Mouse (Mus musculus) intestine, embryonic 16.5 days (tissue): Measurements from ENCODE around the gene Pcif1. TPM values are rescaled to one million over a fixed set of nuclear protein-coding genes. Genes with fewer than 3 reads are reported as not detected.
"Not testable (repeated sequence)": the region's sequence is repeated elsewhere in the genome, so short reads cannot be mapped to it uniquely, and the experiment has no call there.

Experiments
- ATAC-seq: fragments of 200-750 bp; cut with Nextera tagmentation; 2 replicates; pipeline ENCODE4 v1.8.0; 2017; ENCODE audit warnings: moderate TSS enrichment, moderate library complexity
- H3K27ac ChIP-seq: fragments of 300-500 bp; sonication (generic); 2 replicates; pipeline ENCODE4 v1.5.1; 2014; ENCODE audit warnings: mild to moderate bottlenecking, low read length
- H3K27me3 ChIP-seq: fragments of 300-500 bp; sonication (generic); replicated peaks from 2 replicates; pipeline ENCODE4 v1.6.1; 2014; ENCODE audit warnings: low read length, control low read depth, mixed read lengths; ENCODE audit not compliant: control insufficient read depth, insufficient read depth
- H3K36me3 ChIP-seq: fragments of 300-500 bp; sonication (generic); 2 replicates; pipeline ENCODE4 v1.6.1; 2014; ENCODE audit warnings: low read length, control low read depth; ENCODE audit not compliant: control insufficient read depth, insufficient read depth
- H3K4me1 ChIP-seq: fragments of 300-500 bp; sonication (generic); 2 replicates; pipeline ENCODE4 v1.6.1; 2014; ENCODE audit warnings: low read length, control low read depth, mixed read lengths; ENCODE audit not compliant: control insufficient read depth, insufficient read depth
- H3K4me2 ChIP-seq: fragments of 300-500 bp; sonication (generic); 2 replicates; pipeline ENCODE4 v1.6.1; 2014; ENCODE audit warnings: low read depth, low read length, control low read depth
- H3K4me3 ChIP-seq: fragments of 300-500 bp; sonication (generic); 2 replicates; pipeline ENCODE4 v1.5.1; 2014; ENCODE audit warnings: mild to moderate bottlenecking, low read length
- H3K9ac ChIP-seq: fragments of 300-500 bp; sonication (generic); 2 replicates; pipeline ENCODE4 v1.6.1; 2014; ENCODE audit warnings: low read depth, low read length
- H3K9me3 ChIP-seq: fragments of 300-500 bp; sonication (generic); 2 replicates; pipeline ENCODE4 v1.6.1; 2016; ENCODE audit warnings: low read length, control low read depth; ENCODE audit not compliant: control insufficient read depth
- WGBS: fragments of 180-500 bp; shearing (Covaris S2); extraction: QIAGEN DNeasy Blood & Tissue Kit; methylation state at CpG from one replicate; pipeline ENCODE4 v1.1.7; 2014; 5-methylcytosine and 5-hydroxymethylcytosine counted together
- polyA plus RNA-seq: library from polyadenylated mRNA; unstranded; fragments of >200 nt; fragmentation: Nextera tagmentation; extraction: Ambion mirVana; gene quantifications from 2 replicates; pipeline ENCODE4 v1.2.1, GENCODE M21; 2015

Pcif1 gene
- polyA plus RNA-seq, 1 experiment from 2014 or later = 64.0 TPM

DNA sequence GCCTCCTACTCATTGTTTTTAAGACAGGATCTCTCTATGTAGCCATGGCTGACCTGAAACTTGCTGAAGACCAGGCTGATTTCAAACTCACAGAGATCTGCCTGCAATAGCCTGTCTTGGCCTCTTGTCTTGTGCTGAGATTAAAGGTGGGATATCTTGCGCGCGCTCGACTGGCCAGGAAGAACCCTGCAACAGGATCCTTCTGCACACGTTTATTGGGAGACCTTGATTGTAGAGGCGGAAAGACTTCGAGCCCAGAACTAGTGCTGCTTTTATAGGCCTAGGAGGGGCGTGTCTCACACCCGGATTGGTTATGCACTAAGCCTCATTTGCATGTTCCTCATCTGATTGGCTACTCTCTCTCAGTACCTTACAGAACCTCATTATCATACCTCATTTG, 15.7 kb upstream of the Pcif1 start:
- peaks cover 30% of the 10 kb centered on the region for H3K4me1 ChIP-seq
- not testable (repeated sequence) for H3K27me3 ChIP-seq, H3K9ac ChIP-seq, H3K4me3 ChIP-seq, H3K9me3 ChIP-seq, H3K4me2 ChIP-seq, H3K36me3 ChIP-seq, ATAC-seq, H3K27ac ChIP-seq
- WGBS = 90% methylated on average over 7 of the region's 9 CpGs

DNA sequence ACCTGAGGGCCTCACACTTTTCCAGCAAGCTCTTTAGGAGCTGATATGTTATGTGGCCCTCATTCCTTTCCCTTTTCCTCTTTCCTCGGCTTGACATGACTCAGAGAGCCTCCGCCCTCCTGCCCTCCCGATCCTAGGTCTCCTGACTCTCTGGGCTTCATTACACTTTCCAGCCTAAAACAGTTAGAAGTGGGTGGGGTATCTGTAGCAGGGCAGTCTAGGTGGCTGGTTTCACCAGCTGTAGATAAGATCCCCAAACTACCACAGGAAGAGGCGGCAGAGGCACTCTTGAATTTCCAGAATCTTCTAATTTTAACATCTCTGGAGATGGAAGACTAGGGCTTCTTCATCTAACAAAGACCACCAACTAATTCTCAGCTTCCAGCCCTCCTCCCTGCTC, 14.5 kb upstream of the Pcif1 start:
- Histone ChIP-seq H3K4me1 (peaks cover 24% of the 10 kb centered on the region), H3K27me3 (no peaks in the 10 kb centered on the region), H3K27ac (no peak overlapping the region), H3K4me3 (no peak overlapping the region), H3K36me3 (no peaks in the 10 kb centered on the region), H3K9me3 (no peaks in the 10 kb centered on the region), H3K9ac (no peak overlapping the region), H3K4me2 (no peak overlapping the region)
- ATAC-seq = no peak
- 69% methylated on average over 4 of the region's 4 CpGs for WGBS

DNA sequence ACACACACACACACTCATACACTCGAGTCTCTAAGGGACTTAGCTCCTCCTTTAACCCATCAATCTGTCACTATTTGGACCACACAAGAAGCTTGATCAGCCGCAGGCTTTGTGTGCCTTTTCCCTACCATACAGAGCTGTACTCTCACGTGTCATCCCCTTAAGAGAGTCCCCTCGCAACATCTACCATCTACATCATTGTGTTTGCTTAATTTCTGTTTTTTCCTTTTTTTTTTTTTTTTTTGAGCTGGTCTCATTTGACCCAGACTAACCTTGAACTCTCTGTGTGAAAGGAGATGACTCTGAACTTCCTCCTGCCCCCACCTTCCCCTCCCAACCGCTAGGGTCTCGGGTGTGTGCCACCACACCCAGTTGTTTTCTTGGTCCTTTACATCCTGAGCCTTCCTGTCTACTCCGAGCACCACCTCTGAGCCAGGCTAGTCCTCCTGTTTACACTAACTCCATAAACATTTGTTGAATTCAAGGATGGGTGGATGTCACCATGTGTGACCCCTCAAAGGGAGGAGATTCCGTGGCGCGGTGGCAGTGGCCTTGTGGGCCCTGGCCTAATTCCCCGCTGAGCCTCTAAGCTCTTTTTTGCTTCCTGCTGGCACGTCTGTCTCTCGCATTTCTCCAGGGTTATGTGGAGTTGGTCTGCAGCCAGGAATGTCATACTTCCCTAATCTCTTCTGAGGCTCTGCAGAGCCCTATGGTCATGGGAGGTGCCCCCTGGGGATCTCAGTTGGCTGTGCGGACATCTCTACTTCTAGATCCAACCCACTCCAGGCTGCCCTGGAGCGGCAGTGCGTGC, 12.2 kb upstream of the Pcif1 start:
- Histone ChIP-seq H3K9me3 (no peaks in the 10 kb centered on the region), H3K4me2 (no peak overlapping the region), H3K27ac (peak overlapping the region; percentile 65), H3K4me3 (no peak overlapping the region), H3K27me3 (no peaks in the 10 kb centered on the region), H3K9ac (no peak overlapping the region), H3K36me3 (no peaks in the 10 kb centered on the region), H3K4me1 (peaks cover 15% of the 10 kb centered on the region)
- peak; percentile 37 for ATAC-seq
- WGBS = 32% methylated on average over 16 of the region's 16 CpGs

DNA sequence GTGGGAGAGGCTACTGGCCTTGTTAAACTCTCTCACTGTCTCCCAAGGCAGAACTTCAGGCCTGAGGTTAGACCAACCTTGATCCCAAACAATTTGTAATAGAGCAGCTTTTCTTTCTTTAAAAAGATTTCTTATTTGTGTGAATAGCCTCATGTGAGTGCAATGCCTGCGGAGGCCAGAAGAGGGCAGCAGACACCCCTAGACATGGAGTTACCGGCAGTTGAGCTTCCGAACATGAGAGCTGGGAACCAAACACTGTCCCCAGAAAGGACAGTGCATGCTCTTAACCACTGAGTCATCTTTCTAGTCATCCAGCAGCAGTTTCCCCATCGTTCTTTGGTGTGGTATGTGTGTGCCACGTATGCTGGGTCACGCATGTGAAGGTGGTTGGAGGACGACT, 11.5 kb upstream of the Pcif1 start:
- Histone ChIP-seq H3K9ac (no peak overlapping the region), H3K4me1 (peaks cover 12% of the 10 kb centered on the region), H3K36me3 (no peaks in the 10 kb centered on the region), H3K9me3 (no peaks in the 10 kb centered on the region), H3K4me3 (no peak overlapping the region), H3K27me3 (no peaks in the 10 kb centered on the region), H3K27ac (peak overlapping the region; percentile 65), H3K4me2 (no peak overlapping the region)
- WGBS = 93% methylated on average over 7 of the region's 7 CpGs
- ATAC-seq = no peak

DNA sequence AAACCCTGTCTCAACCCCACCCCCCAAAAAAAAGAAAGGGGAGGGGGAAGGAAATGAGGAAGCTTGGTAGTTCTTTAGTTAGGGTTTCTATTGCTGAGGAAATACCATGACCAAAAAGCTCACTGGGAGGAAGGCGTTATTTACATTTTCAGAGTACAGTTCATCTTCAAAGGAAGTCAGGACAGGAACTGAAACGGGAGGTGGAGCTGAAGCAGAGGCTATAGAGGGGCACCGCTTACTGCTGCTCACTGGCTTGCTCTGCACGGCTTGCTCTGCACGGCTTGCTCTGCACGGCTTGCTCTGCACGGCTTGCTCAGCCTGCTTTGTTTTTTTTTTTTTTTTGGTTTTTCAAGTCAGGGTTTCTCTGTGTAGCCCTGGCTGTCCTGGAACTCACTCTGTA, 10.6 kb upstream of the Pcif1 start:
- 61% methylated on average over 7 of the region's 7 CpGs for WGBS
- ATAC-seq = no peak
- no peaks in the 10 kb centered on the region for H3K36me3 ChIP-seq
- H3K4me3 ChIP-seq = no peak overlapping the region
- H3K4me2 ChIP-seq = no peak overlapping the region
- H3K27ac ChIP-seq = no peak overlapping the region
- H3K4me1 ChIP-seq = peaks cover 10% of the 10 kb centered on the region
- no peaks in the 10 kb centered on the region for H3K27me3 ChIP-seq
- no peak overlapping the region for H3K9ac ChIP-seq
- H3K9me3 ChIP-seq = no peaks in the 10 kb centered on the region

DNA sequence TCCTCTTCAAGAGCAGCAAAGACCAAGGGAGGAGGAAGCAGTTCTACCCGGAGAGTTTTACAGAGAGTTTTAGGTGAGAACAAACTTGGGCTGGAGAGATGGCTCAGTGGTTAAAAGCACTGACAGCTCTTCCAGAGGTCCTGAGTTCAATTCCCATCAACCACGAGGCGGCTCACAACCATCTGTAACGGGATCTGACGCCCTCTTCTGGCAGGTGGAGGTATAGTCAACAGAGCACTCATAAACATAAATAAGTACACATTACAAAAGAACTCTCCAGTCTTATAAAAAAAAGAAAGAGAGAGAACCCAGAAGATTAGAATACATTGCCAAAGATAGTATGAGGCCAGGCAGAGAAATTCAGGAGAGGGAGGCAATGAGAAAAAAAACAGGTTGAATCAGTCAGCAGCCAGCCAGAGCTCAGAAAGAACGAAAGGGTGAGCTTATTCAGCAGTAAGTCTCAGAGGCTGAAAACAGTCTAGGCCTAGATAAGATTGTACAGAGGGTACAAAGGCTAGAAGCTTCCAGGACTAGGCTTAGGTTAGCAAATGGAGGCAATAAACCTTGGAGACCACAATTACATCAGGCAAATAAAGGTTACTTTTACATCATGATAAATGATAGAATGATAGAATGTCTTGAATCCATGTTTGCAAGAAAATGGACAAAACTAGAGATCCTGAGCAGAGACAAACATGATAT, 7.4 kb upstream of the Pcif1 start:
- Histone ChIP-seq H3K4me1 (peaks cover 23% of the 10 kb centered on the region), H3K4me2 (no peak overlapping the region), H3K4me3 (no peak overlapping the region), H3K9ac (no peak overlapping the region), H3K36me3 (no peaks in the 10 kb centered on the region), H3K9me3 (no peaks in the 10 kb centered on the region), H3K27me3 (no peaks in the 10 kb centered on the region), H3K27ac (peak overlapping the region; percentile 45; the same call in 1 of the 2 replicates)
- 58% methylated on average over 6 of the region's 6 CpGs for WGBS
- peak; percentile 56 for ATAC-seq

DNA sequence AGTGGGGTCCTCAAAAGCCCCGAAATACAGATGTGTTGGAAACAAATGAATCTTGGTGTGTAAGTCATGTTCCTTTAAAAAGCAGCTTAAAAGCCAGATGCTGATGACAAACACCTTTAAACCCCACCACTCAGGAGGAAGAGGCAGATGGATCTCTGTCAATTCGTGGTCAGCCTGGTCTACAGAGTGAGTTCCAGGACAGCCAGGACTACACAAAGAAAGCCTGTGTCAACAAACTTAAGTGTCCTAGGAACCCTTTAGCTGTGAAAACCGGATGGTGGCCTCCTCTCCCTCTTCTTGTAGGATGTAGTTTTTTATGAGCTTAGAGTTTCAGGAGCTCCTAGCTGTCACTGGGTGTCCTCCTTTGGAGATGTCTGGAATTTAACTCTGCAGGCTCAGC, 5.5 kb upstream of the Pcif1 start:
- H3K4me1 ChIP-seq = peaks cover 20% of the 10 kb centered on the region
- H3K27me3 ChIP-seq = no peaks in the 10 kb centered on the region
- no peaks in the 10 kb centered on the region for H3K9me3 ChIP-seq
- WGBS = 41% methylated on average over 3 of the region's 3 CpGs
- H3K36me3 ChIP-seq = no peaks in the 10 kb centered on the region
- no peak overlapping the region for H3K4me2 ChIP-seq
- H3K27ac ChIP-seq = peak overlapping the region; percentile 82
- 0 out of 2 replicates have a peak overlapping the region, but pooled peaks have one; percentile 17 for H3K9ac ChIP-seq
- H3K4me3 ChIP-seq = no peak overlapping the region
- no peak for ATAC-seq

DNA sequence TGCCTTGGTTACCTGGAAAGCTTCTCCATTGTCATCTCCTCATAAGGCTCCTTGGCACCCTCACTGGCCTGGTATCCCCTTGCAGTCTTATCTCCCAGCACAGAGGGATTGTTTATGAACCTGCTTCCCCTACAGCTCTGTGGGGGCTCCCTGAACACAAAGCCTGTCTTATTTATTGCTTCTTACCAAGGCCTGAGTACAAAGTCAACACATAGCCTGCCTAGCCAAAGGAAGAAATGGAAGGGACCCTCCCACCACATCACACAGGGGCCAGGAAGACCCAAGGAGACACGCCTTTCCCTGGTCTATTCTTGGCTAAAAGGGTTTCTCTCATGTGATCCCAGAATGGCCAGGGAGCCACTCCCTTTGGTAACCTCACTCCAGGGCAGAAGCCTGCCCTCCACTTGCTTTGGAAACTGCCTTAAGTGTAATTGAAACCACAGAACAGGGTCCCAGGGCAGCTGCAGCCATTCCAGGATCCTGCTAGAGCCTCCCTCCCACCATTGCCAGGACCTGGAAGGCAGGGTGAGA, 4.8 kb upstream of the Pcif1 start:
- Histone ChIP-seq H3K9me3 (no peaks in the 10 kb centered on the region), H3K36me3 (no peaks in the 10 kb centered on the region), H3K9ac (peak overlapping the region; percentile 17; the same call in 1 of the 2 replicates), H3K27me3 (no peaks in the 10 kb centered on the region), H3K4me2 (no peak overlapping the region), H3K4me3 (no peak overlapping the region), H3K4me1 (peaks cover 20% of the 10 kb centered on the region), H3K27ac (peak overlapping the region; percentile 82)
- 19% methylated on average over 1 of the region's 1 CpGs for WGBS
- peak; percentile 30 for ATAC-seq

DNA sequence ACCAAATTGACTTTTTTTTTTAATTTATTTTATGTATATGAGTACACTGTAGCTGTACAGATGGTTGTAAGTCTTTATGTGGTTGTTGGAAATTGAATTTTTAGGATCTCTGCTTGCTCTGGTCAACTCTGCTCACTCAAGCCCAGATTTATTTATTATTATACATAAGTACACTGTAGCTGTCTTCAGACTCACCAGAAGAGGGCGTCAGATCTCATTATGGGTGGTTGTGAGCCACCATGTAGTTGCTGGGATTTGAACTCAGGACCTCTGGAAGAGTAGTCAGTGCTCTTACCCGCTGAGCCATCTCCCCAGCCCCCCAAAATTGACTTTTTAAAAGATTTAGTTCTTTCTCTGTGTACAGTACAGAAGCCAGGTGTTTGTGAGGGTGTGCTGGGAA, 3.5 kb upstream of the Pcif1 start:
- 41% methylated on average over 2 of the region's 2 CpGs for WGBS
- H3K9me3 ChIP-seq, H3K9ac ChIP-seq, H3K36me3 ChIP-seq, H3K27me3 ChIP-seq, H3K4me2 ChIP-seq, H3K27ac ChIP-seq, H3K4me3 ChIP-seq, ATAC-seq: not testable (repeated sequence)
- peaks cover 26% of the 10 kb centered on the region for H3K4me1 ChIP-seq
